Mouse (Mus musculus) liver, embryonic 14.5 days (tissue): ENCODE data around the gene Fstl5. TPM values are rescaled to one million over a fixed set of nuclear protein-coding genes. Genes with fewer than 3 reads are reported as not detected.

Experiments used
- ATAC-seq: fragments of 200-750 bp; cut with Nextera tagmentation; 2 replicates; pipeline ENCODE4 v1.8.0; 2017; ENCODE audit warnings: moderate number of reproducible peaks, mild to moderate bottlenecking, moderate library complexity; ENCODE audit not compliant: insufficient read depth
- DNase-seq, 3 experiments: peaks; one replicate each; pipeline ENCODE4 v3.0.0-alpha.2; 2012 to 2013; ENCODE audit warnings: low read depth in 3 of 3, low spot score in 3 of 3
- H3K27ac ChIP-seq: fragments of 300-500 bp; sonication (generic); 2 replicates; pipeline ENCODE4 v1.5.1; 2014; ENCODE audit warnings: moderate library complexity, mild to moderate bottlenecking, control low read depth, inconsistent platforms
- H3K27me3 ChIP-seq: fragments of 300-500 bp; sonication (generic); 2 replicates; pipeline ENCODE4 v1.6.1; 2014; ENCODE audit warnings: mild to moderate bottlenecking, low read length, moderate library complexity; ENCODE audit not compliant: control insufficient read depth, insufficient read depth
- H3K36me3 ChIP-seq: fragments of 300-500 bp; sonication (generic); replicated peaks from 2 replicates; pipeline ENCODE4 v1.6.1; 2014; ENCODE audit warnings: low read depth; ENCODE audit not compliant: control insufficient read depth, insufficient read depth
- H3K4me1 ChIP-seq, 2 experiments: fragments of 200-500 bp in 1 of 2; fragments of 300-500 bp in 1 of 2; sonication (generic) in 1 of 2; replicated peaks; 2 replicates each; pipeline ENCODE4 v1.6.1; 2012 to 2014; ENCODE audit warnings: antibody characterized with exemption in 1 of 2, inconsistent platforms in 1 of 2, low read length in 1 of 2; ENCODE audit not compliant: control insufficient read depth in 2 of 2, insufficient read depth in 2 of 2
- H3K4me2 ChIP-seq: fragments of 300-500 bp; sonication (generic); 2 replicates; pipeline ENCODE4 v1.6.1; 2014; ENCODE audit warnings: low read depth, mild to moderate bottlenecking, control low read depth, moderate library complexity
- H3K4me3 ChIP-seq, 2 experiments: fragments of 200-500 bp in 1 of 2; fragments of 300-500 bp in 1 of 2; sonication (generic) in 1 of 2; 2 replicates each; pipeline ENCODE4 v1.5.1; 2012 to 2014; ENCODE audit warnings: low read depth in 2 of 2, low read length in 2 of 2, mild to moderate bottlenecking in 2 of 2, control low read depth in 1 of 2, inconsistent platforms in 1 of 2, moderate library complexity in 1 of 2; ENCODE audit not compliant: insufficient read depth in 1 of 2
- H3K9ac ChIP-seq: fragments of 300-500 bp; sonication (generic); replicated peaks from 2 replicates; pipeline ENCODE4 v1.6.1; 2014; ENCODE audit warnings: mild to moderate bottlenecking, control low read depth, moderate library complexity
- H3K9me3 ChIP-seq: fragments of 300-500 bp; sonication (generic); 2 replicates; pipeline ENCODE4 v1.6.1; 2016; ENCODE audit warnings: low read length, mixed read lengths; ENCODE audit not compliant: control insufficient read depth
- CTCF ChIP-seq: IDR thresholded peaks from 2 replicates; pipeline ENCODE4 v1.5.1; 2016; ENCODE audit warnings: antibody characterized with exemption, low read depth, control low read depth
- EP300 ChIP-seq: IDR thresholded peaks from 2 replicates; pipeline ENCODE4 v1.6.1; 2016; ENCODE audit warnings: antibody characterized with exemption, low read depth
- WGBS: fragments of 180-500 bp; shearing (Covaris S2); extraction: QIAGEN DNeasy Blood & Tissue Kit; methylation state at CpG from one replicate; pipeline ENCODE4 v1.1.7; 2014; ENCODE audit not compliant: insufficient replicate concordance; 5-methylcytosine and 5-hydroxymethylcytosine counted together
- polyA plus RNA-seq, 2 experiments: library from polyadenylated mRNA; depleted of rRNA in 1 of 2; stranded (reverse) in 1 of 2; unstranded in 1 of 2; fragments of >200 nt; fragmentation: Nextera tagmentation in 1 of 2; extraction: Ambion mirVana in 1 of 2; gene quantifications; 2 replicates each; pipeline versions ENCODE4 v1.2.1 to v1.2.3; 2012 to 2014

Fstl5 gene
- polyA plus RNA-seq, 2 experiments = not detected

GRCm38 (mm10) chr3:76676006-76676405, 601.9 kb downstream of the Fstl5 start:
- ATAC-seq (no peak), DNase-seq (no peak)
- Histone ChIP-seq H3K4me2 (no peak overlapping the region), H3K9me3 (no peaks in the 10 kb centered on the region), H3K4me1 (no peaks in the 10 kb centered on the region), H3K27ac (no peak overlapping the region), H3K36me3 (no peaks in the 10 kb centered on the region), H3K27me3 (no peaks in the 10 kb centered on the region), H3K9ac (no peak overlapping the region), H3K4me3 (no peak overlapping the region)
- TF ChIP-seq EP300 = no peak
- no peak for TF ChIP-seq CTCF
- WGBS = 67% methylated on average over 3 of the region's 3 CpGs

- Histone ChIP-seq H3K4me2 (no peak overlapping the region), H3K27me3 (no peaks in the 10 kb centered on the region), H3K4me1 (no peaks in the 10 kb centered on the region), H3K27ac (no peak overlapping the region), H3K9ac (no peak overlapping the region), H3K9me3 (no peaks in the 10 kb centered on the region), H3K36me3 (no peaks in the 10 kb centered on the region), H3K4me3 (no peak overlapping the region)
- DNase-seq (no peak), ATAC-seq (no peak)
- no peak for TF ChIP-seq CTCF
- no peak for TF ChIP-seq EP300
- 55% methylated on average over 5 of the region's 5 CpGs for WGBS
These were observed 605.9 kb downstream of the Fstl5 start for GRCm38 (mm10) chr3:76679853-76680545.

GRCm38 (mm10) chr3:76680546-76680883, 606.4 kb downstream of the Fstl5 start:
- DNase-seq (no peak), ATAC-seq (no peak)
- Histone ChIP-seq H3K27ac (no peak overlapping the region), H3K4me3 (no peak overlapping the region), H3K9ac (no peak overlapping the region), H3K4me1 (no peaks in the 10 kb centered on the region), H3K9me3 (no peaks in the 10 kb centered on the region), H3K27me3 (no peaks in the 10 kb centered on the region), H3K4me2 (no peak overlapping the region), H3K36me3 (no peaks in the 10 kb centered on the region)
- 66% methylated on average over 2 of the region's 2 CpGs for WGBS
- TF ChIP-seq EP300 (no peak), CTCF (no peak)

GRCm38 (mm10) chr3:76697134-76697629, 623.1 kb downstream of the Fstl5 start:
- no peak overlapping the region for H3K4me3 ChIP-seq
- H3K27ac ChIP-seq = no peak overlapping the region
- no peaks in the 10 kb centered on the region for H3K36me3 ChIP-seq
- H3K4me1 ChIP-seq = no peaks in the 10 kb centered on the region
- TF ChIP-seq CTCF = no peak
- no peak for TF ChIP-seq EP300
- 13% methylated on average over 1 of the region's 1 CpGs for whole genome bisulfite sequencing
- no peak overlapping the region for H3K4me2 ChIP-seq
- DNase-seq (no peak), ATAC-seq (no peak)
- no peaks in the 10 kb centered on the region for H3K27me3 ChIP-seq
- no peaks in the 10 kb centered on the region for H3K9me3 ChIP-seq
- H3K9ac ChIP-seq = no peak overlapping the region

DNA sequence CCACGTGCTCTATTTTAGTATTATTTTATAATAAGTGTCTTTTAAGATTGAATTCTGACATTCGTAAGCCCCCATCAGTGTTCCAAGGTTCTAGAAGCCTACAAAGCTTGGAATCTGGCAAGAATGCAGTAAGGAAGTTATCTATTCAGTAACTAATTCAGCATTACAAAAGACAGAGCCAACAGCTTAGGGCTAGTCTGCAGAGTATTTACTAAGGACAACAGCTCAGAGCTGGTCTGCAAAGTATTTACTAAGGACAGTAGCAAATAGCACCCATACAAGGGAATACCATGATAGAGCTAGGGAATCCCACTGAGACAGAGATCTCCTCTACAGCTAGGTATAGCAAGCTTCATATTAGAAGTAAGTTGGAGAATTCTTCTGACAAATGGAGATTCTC, 665.2 kb downstream of the Fstl5 start:
- ATAC-seq = no peak
- no peaks in the 10 kb centered on the region for H3K9me3 ChIP-seq
- no peaks in the 10 kb centered on the region for H3K27me3 ChIP-seq
- no peak overlapping the region for H3K4me3 ChIP-seq
- WGBS = 60% methylated on average over 2 of the region's 2 CpGs
- no peak for DNase-seq
- H3K36me3 ChIP-seq = no peaks in the 10 kb centered on the region
- H3K27ac ChIP-seq = no peak overlapping the region
- H3K4me1 ChIP-seq = no peaks in the 10 kb centered on the region
- no peak overlapping the region for H3K4me2 ChIP-seq
- no peak overlapping the region for H3K9ac ChIP-seq
- TF ChIP-seq CTCF (no peak), EP300 (no peak)

Other genes with a start within 250 kb of the Fstl5 start
- gene Golim4, start 117.3 kb upstream of the Fstl5 start, polyA plus RNA-seq (2012; rRNA removed) = 15.2 and 18.8 TPM in 2 replicates
- 12.5 and 14.4 TPM in 2 replicates for gene Golim4, start 117.3 kb upstream of the Fstl5 start, polyA plus RNA-seq (2014; fragmentation: Nextera tagmentation; extraction: Ambion mirVana)